Mouse (Mus musculus): ENCODE measurements around the gene Tmem252. TPM values are rescaled to one million over a fixed set of nuclear protein-coding genes. Genes with fewer than 3 reads are reported as not detected.

The Tmem252 gene
- polyA plus RNA-seq, 1 experiment from 2014 or later, result 3.6 TPM

Other genes starting within 250 kb of the Tmem252 start
- 41.1 TPM in 2 replicates for gene Fam122a, start 196.7 kb upstream of the Tmem252 start, polyA plus RNA-seq (2015; fragmentation: Nextera tagmentation; extraction: Ambion mirVana)
- gene Pip5k1b, start 118.1 kb upstream of the Tmem252 start, polyA plus RNA-seq (2015; fragmentation: Nextera tagmentation; extraction: Ambion mirVana), result 6.8 and 7.0 TPM in 2 replicates
- gene Pgm5, start 187.8 kb downstream of the Tmem252 start, polyA plus RNA-seq (2015; fragmentation: Nextera tagmentation; extraction: Ambion mirVana), result 5.0 and 5.3 TPM in 2 replicates
- 603 and 704 TPM in 2 replicates for gene Gm10053, start 201.7 kb downstream of the Tmem252 start, polyA plus RNA-seq (2015; fragmentation: Nextera tagmentation; extraction: Ambion mirVana)
- gene Foxd4, start 227.2 kb downstream of the Tmem252 start, polyA plus RNA-seq (2015; fragmentation: Nextera tagmentation; extraction: Ambion mirVana), result not detected in 2 replicates